Mouse (Mus musculus): ENCODE results near the gene Fam189a1.
A peak's percentile ranks its signal among the peaks of the same experiment; 100 is the strongest.

The Fam189a1 gene

DNA sequence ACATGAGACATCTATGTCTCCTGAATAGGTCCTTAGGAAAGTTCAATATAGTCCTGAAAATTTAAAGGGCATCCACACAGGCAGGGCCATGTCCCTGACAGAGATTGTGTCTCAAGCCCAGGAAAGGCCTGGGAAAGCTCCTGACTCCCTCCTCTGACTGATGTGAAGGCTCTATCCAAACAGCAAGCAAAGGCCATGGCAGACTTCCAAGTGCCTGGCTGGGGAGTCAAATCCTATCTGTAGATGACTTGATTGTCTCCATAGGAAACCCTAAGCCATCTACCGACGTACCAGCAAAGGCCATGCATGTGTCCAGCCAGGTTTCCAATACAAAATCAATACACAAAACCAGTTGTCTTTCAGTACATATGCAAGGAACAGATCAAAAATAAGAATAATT lies 54.7 kb downstream of the Fam189a1 start:
- DNase-seq, result peak; percentile 12

GRCm38 (mm10) chr7:65097708-65098107 lies 58.7 kb downstream of the Fam189a1 start:
- no peak for DNase-seq

- DNase-seq, result peak; percentile 31
Measured at GRCm38 (mm10) chr7:65095631-65096107, 60.7 kb downstream of the Fam189a1 start.

- no peak for DNase-seq
Measured at GRCm38 (mm10) chr7:65093314-65093713, 63.1 kb downstream of the Fam189a1 start.

DNA sequence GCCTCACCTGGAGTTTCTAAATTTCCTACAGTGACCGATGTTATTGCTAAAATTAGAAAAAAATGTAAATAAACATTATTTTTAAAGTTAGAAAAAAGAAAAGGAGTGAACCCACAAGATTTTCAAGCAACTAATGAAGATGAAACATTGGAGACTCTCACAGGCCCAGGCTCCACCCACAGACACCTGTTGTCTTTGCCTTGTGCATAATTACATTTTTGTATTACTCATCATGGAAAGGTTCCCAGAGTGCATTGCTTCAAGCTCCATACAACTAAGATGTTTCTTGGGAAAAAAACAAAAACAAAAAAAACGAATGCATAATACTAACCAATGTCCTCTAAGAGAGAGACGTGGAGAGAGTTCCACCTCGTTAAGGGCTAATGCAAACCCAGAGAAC lies 64.9 kb downstream of the Fam189a1 start:
- no peak for DNase-seq

GRCm38 (mm10) chr7:65085972-65086371 lies 70.4 kb downstream of the Fam189a1 start:
- no peak for DNase-seq

DNA sequence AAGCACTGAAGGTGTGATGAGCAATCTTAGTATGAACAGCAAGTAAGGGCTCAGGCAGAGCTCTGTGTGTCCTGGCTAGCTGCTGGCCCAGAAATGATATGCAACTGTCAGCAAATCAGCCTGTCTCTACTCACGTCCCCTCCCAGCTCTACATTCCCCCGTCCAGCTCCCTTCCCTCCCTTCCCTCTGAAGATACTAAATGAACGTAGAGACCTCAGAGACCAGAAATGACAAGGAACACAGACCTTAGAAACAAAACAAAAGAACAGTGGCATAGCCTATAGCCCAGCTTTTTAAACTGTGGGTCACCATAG lies 73.6 kb downstream of the Fam189a1 start:
- no peak for DNase-seq

- DNase-seq, result no peak
Measured at GRCm38 (mm10) chr7:65081979-65082777, 74.2 kb downstream of the Fam189a1 start.

- DNase-seq, result no peak
Measured at GRCm38 (mm10) chr7:65076134-65076533, 80.2 kb downstream of the Fam189a1 start.

DNA sequence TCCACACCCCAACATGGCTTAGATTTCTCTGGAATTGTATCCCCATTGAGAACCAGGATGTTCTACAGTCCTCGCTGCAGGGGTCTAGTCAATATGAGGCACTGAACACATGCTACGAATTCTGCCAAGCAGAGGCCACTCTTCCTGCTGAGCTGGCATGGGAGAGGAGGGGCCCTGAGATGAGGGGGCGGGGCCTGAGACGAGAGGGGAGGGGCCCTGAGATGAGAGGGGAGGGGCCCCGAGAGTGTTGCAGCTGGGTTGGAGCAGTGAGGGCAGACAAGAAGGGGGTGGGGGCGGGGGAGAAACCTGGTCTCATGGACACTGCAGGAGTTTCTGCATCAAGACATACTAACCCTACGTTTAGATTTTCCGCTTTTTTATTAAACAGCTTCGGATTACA lies 82.2 kb downstream of the Fam189a1 start:
- DNase-seq, result no peak

DNA sequence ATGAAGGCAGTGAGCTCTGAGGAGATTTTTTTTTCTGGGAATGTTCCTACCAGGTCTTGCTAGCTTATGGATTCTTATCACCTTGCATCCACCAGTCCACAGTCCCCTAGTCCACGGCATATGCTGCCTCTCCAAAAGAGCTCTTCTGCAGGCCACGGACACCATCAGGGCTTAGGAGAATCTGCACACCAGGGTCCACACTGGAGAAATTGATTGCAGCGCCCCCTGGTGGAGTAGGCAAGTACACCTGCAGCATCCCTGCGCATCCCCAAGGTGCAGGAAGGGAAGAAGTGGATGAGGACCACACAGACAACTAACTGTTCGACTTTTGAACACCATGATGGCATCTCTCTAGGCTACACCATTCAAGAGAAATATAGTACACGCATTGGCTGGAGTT lies 82.8 kb downstream of the Fam189a1 start:
- DNase-seq, result peak; percentile 33

GRCm38 (mm10) chr7:65066211-65066610 lies 90.2 kb downstream of the Fam189a1 start:
- DNase-seq, result no peak

- no peak for DNase-seq
Measured at GRCm38 (mm10) chr7:65065457-65065856, 90.9 kb downstream of the Fam189a1 start.

DNA sequence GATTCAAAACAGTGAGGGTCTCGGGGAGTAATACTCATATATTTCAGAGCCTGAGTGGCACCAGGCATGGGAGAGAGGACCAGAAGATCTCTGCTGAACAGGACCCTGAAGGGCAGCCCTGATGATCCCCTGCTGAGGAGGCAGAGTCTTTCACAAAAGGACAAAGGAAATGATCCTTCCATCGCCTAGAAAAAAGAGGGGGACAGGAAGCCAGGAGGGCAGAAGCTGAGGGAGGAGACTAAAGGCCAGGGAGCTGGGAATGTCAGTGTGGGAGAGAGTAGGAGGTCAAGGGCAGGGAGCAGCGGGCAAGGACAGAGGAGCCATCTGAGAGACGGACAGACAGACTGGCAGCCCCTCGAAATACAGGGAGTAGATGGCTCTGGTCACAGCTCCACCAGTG lies 91.7 kb downstream of the Fam189a1 start:
- no peak for DNase-seq

- no peak for DNase-seq
Measured at GRCm38 (mm10) chr7:65064096-65064495, 92.3 kb downstream of the Fam189a1 start.

DNA sequence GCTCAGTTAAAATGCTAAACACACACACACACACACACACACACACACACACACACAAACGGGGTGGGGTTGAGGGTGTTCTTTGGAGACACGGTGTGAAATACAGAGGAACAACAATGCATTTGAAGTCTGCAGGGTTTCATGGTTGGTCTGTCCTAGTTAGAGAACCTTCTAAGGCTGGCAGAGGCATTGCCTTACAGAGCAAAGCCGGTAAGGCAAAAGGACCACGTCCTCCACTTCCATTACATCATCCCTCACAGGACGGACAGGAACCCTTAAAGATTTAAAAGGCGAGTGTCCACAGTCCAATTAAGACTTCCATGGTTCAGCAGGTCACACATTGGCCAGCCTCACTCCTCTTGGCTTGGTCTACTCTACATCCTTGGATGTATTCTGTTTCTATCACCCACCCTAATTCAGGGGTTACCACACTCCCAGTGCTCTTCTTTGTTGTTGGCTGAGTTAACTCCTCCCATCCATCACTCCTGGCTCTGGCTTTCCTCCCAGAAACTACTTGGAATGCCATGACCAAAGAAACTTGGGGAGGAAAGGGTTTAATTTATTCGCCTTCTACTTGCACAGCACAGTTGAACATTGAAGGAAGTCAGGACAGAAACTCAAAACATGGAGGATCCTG lies 96.1 kb downstream of the Fam189a1 start:
- DNase-seq, result no peak

DNA sequence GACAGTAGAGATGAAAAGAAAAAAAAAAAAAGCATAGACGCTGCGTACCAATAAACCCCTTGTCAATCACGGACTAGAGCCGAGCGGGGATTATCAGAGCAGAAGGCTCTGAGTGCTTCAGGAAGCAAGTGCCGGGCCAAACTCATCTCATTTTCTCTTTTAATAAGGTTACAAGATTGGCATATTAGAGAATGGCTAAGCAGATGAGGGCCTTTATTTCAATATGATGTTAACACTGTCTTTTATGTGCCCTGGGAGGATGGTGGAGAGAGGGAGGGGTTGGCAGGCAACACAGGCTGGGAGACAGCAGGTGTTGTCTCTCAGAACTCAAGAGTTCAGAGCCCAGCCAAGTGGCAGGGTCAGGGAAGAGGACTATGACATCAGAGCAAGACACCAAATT lies 99.5 kb downstream of the Fam189a1 start:
- DNase-seq, result no peak

DNA sequence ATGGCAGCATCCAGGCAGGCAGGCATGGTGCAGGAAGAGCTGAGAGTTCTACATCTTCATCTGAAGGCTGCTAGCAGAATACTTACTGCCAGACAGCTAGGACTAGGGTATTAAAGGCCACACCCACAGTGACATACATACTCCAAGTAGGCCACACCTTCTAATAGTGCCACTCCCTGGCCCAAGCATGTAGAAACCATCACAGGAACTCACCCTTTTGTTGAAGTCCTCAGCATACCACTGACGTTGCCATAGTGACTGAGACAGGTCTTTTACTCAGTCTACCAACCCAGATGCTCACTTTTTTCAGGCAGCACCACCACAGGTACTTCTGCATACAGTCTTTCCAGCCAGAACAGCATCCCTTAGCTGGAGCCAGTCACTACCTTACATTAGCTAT lies 104.4 kb downstream of the Fam189a1 start:
- DNase-seq, result no peak

DNA sequence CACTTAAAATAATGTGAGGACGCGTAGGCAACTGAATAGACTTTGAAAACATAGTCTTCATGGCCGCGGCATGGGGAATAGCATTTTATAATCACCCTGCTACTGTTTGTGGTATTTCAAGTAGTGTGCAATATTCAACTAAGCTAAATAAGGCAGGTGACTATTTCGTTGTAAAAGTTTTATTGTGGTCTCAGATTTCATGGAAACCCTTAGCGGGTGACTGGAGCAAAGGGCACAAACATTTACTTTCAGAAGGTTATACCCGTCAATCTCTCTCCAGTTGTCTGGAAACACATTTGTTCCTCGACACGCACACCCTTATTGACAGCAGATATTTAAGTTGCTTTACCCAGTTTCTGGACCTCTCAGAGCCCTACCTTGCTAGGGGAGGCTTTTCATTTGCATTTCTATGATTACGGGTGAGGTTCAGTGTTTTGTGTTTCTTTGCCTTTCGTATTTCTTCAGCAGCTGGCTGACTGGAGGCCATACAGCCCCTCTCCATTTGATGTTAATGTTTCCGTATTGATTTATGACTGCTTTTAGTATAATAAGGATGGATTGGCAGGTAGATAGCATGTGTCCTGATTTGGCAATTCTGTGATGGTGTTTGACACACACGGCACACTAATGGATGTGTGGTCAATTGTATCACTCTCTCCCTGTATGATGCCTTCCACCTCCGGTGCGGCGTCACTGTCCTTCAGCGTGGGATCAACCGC lies 107.0 kb downstream of the Fam189a1 start:
- no peak for DNase-seq

DNA sequence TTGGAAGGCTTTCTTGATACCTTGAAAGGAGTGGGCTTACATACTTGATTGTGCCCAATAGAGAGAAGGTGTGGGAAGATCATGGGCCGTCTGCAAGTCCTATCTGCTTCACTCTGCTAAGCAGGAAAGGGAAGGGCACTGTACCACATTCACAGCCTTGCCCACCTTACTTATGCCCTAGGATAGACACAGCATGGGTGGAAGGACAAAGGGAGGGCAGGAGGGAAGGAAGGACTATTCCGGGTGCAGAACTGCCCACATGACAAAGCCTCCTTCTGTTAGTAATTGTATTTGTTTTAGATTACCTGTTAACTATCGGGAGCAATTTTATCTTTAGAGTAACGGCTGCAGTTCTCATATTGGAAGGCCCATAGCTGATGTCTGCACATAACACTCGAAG lies 108.7 kb downstream of the Fam189a1 start:
- no peak for DNase-seq

- DNase-seq, result no peak
Measured at GRCm38 (mm10) chr7:65046690-65047089, 109.7 kb downstream of the Fam189a1 start.

GRCm38 (mm10) chr7:65044280-65044679 lies 112.1 kb downstream of the Fam189a1 start:
- DNase-seq, result peak; percentile 53

DNA sequence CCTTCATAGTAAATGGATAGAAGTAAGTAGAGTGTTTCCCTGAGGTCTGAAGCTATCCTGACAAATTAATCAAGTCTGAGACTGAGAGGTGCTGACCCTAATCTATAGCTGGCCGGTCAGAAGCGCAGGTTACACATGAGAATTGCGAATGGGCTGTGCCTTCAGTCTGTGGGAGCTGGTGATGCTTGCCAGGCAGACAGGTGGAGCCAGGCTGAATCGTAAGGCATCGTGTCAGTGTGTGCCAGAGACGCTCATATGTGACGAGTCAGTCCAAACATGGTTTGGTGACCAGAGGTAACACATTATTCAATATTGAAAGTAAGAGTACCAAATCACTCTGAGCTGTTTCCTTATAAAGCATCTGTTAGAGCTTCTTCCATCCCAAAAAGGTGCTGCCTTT lies 115.3 kb downstream of the Fam189a1 start:
- DNase-seq, result no peak

DNA sequence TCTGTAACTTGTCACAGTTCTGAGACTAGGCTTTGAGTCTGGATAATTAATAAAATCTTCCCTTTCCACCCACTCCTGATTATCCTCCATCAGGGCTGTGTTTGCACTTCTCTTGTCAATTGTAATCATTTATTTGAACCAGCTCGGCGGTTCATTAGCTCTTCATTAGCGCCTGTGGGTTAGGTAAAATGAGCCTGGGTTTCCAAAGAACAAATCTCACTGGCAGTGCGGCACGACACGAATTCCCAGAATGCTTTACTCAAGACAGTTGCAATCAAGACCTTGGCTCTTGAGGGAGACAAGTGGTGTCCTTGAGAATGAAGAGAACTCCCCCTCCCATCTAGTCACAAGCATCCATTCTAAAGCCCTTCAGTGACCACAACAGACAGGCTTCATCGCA lies 124.6 kb downstream of the Fam189a1 start:
- DNase-seq, result no peak
